ENCODE assay signal across 14 mouse cellular contexts in genomic region chr17:7656503-7656902, GRCm38 (mm10).
A peak's percentile ranks its signal among the peaks of the same experiment; 100 is the strongest.
DNase-seq lines count a peak whose midpoint lies in the region; ATAC-seq and TF ChIP-seq lines count a peak whose summit lies in the region.
"Had no signal": no experiment of that assay in that cellular context is flagged by ENCODE, and none has a peak within 500 bp of the region (broad histone marks: within the 10 kb centered on the region; RNA-seq: fewer than 3 reads in every experiment).

No protein-coding gene starts in this region.

- 64% methylated on average over 1 of the region's 1 CpGs for WGBS in embryonic facial prominence, embryonic 11.5 days
- WGBS in embryonic facial prominence, embryonic 10.5 days, result 57% methylated on average over 1 of the region's 1 CpGs
- 57% methylated on average over 1 of the region's 1 CpGs for WGBS in lung, postnatal 0 days

- no peak for ATAC-seq in embryonic facial prominence, embryonic 11.5 days (replicated peaks; ENCODE audit: insufficient number of reproducible peaks, low FRiP score, low TSS enrichment, low read depth)
- no peak for ATAC-seq in lung, postnatal 0 days

- H3K9me3 ChIP-seq in embryonic facial prominence, embryonic 11.5 days (replicated peaks; ENCODE audit: control insufficient read depth, low read length), result no peaks in the 10 kb centered on the region
- H3K9me3 ChIP-seq in embryonic facial prominence, embryonic 10.5 days, result no peaks in the 10 kb centered on the region
- H3K9me3 ChIP-seq in lung, postnatal 0 days (ENCODE audit: low read length), result no peaks in the 10 kb centered on the region
- H3K9me3 ChIP-seq: heart, embryonic 13.5 days; limb, embryonic 15.5 days; midbrain, embryonic 12.5 days had no signal

- no peaks in the 10 kb centered on the region for H3K27me3 ChIP-seq in embryonic facial prominence, embryonic 11.5 days (ENCODE audit: control insufficient read depth, insufficient read depth, low read length)
- H3K27me3 ChIP-seq in embryonic facial prominence, embryonic 10.5 days (replicated peaks; ENCODE audit: low read depth, poor library complexity, severe bottlenecking), result no peaks in the 10 kb centered on the region
- H3K27me3 ChIP-seq in lung, postnatal 0 days (replicated peaks; ENCODE audit: insufficient read depth, low read length), result no peaks in the 10 kb centered on the region
- H3K27me3 ChIP-seq: heart, embryonic 13.5 days; limb, embryonic 15.5 days; midbrain, embryonic 12.5 days had no signal

- H3K36me3 ChIP-seq in embryonic facial prominence, embryonic 11.5 days (replicated peaks; ENCODE audit: control insufficient read depth, insufficient read depth, low read depth, low read length), result no peaks in the 10 kb centered on the region
- H3K36me3 ChIP-seq in embryonic facial prominence, embryonic 10.5 days (replicated peaks), result no peaks in the 10 kb centered on the region
- H3K36me3 ChIP-seq in lung, postnatal 0 days (ENCODE audit: insufficient read depth, low read length), result no peaks in the 10 kb centered on the region
- H3K36me3 ChIP-seq: heart, embryonic 13.5 days; limb, embryonic 15.5 days; midbrain, embryonic 12.5 days had no signal

- DNase-seq in embryonic facial prominence, embryonic 11.5 days (ENCODE audit: low spot score), result peak; percentile 33
- no peak for DNase-seq in embryonic facial prominence, embryonic 10.5 days (ENCODE audit: low spot score)
- DNase-seq in lung, postnatal 0 days (ENCODE audit: low spot score), result peak; percentile 35
- no peak for DNase-seq in lung, adult 18-20 months
- peak; percentile 64 for DNase-seq in R1 (ENCODE audit: low read depth, low spot score)
- peak; percentile 23 for DNase-seq in retina, embryonic 14.5 days (ENCODE audit: low spot score)
- DNase-seq in spleen, postnatal 36 days (ENCODE audit: low spot score in 2 of 2), result no peak
- no peak for DNase-seq in heart, adult 8-10 months (ENCODE audit: low spot score)
- DNase-seq: adrenal gland, postnatal 14 days; cerebellum, adult 11-12 months; kidney, adult 11 months had no signal

- TF ChIP-seq CTCF in lung, postnatal 0 days (IDR thresholded peaks at IDR 0.05), result peak; percentile 59

- no peak overlapping the region for H3K4me3 ChIP-seq in embryonic facial prominence, embryonic 11.5 days (ENCODE audit: low read depth, low read length)
- no peak overlapping the region for H3K4me3 ChIP-seq in embryonic facial prominence, embryonic 10.5 days
- no peak overlapping the region for H3K4me3 ChIP-seq in lung, postnatal 0 days (ENCODE audit: low read depth, low read length)
- H3K4me3 ChIP-seq: heart, embryonic 13.5 days; limb, embryonic 15.5 days; midbrain, embryonic 12.5 days had no signal

- no peak overlapping the region for H3K9ac ChIP-seq in embryonic facial prominence, embryonic 11.5 days (replicated peaks; ENCODE audit: low read length)
- no peak overlapping the region for H3K9ac ChIP-seq in lung, postnatal 0 days (replicated peaks; ENCODE audit: low read depth)
- H3K9ac ChIP-seq: heart, embryonic 13.5 days; limb, embryonic 15.5 days; midbrain, embryonic 12.5 days had no signal

- no peak for TF ChIP-seq EP300 in lung, postnatal 0 days (IDR thresholded peaks at IDR 0.05)

- no peak overlapping the region for H3K27ac ChIP-seq in embryonic facial prominence, embryonic 11.5 days (replicated peaks; ENCODE audit: low read depth, low read length)
- no peak overlapping the region for H3K27ac ChIP-seq in embryonic facial prominence, embryonic 10.5 days (replicated peaks)
- no peak overlapping the region for H3K27ac ChIP-seq in lung, postnatal 0 days (ENCODE audit: low read length)
- H3K27ac ChIP-seq: heart, embryonic 13.5 days; limb, embryonic 15.5 days; midbrain, embryonic 12.5 days had no signal

- no peak overlapping the region for H3K4me2 ChIP-seq in embryonic facial prominence, embryonic 11.5 days (ENCODE audit: low read depth, low read length)
- no peak overlapping the region for H3K4me2 ChIP-seq in lung, postnatal 0 days (replicated peaks; ENCODE audit: low read depth, low read length)
- H3K4me2 ChIP-seq: heart, embryonic 13.5 days; limb, embryonic 15.5 days; midbrain, embryonic 12.5 days had no signal

- no peaks in the 10 kb centered on the region for H3K4me1 ChIP-seq in embryonic facial prominence, embryonic 11.5 days (ENCODE audit: control insufficient read depth, insufficient read depth, low read length)
- peaks cover 4% of the 10 kb centered on the region; the same call in 1 of the 2 replicates for H3K4me1 ChIP-seq in embryonic facial prominence, embryonic 10.5 days
- no peaks in the 10 kb centered on the region for H3K4me1 ChIP-seq in lung, postnatal 0 days (ENCODE audit: insufficient read depth, low read depth, low read length)
- H3K4me1 ChIP-seq: midbrain, embryonic 12.5 days had no signal

Comparison
In these comparisons a context has a peak if more than half of its experiments do, and no peak if none do; other contexts are left out.
1. DNase-seq: peak in embryonic facial prominence, embryonic 11.5 days (single experiment), lung, postnatal 0 days (single experiment), R1 (single experiment) and retina, embryonic 14.5 days (single experiment); none in embryonic facial prominence, embryonic 10.5 days (single experiment), lung, adult 18-20 months (0 of 2), spleen, postnatal 36 days (0 of 2) and heart, adult 8-10 months (single experiment).